Mouse (Mus musculus) right cerebral cortex, adult 18-20 months (tissue): ENCODE measurements at regions not wholly inside any gene's neighbourhood (a gene's known extent, or its start where the extent isn't known, plus 50 kb on each side); places are given as distances from the start of the nearest gene placed in this dataset.

ENCODE experiments used
- DNase-seq: peaks from one replicate; pipeline ENCODE4 v3.0.0; 2022; ENCODE audit warnings: mixed read lengths

- DNase-seq = no peak
These were observed 1006.2 kb upstream of the Cdh20 start for GRCm38 (mm10) chr1:103762044-103762663.

- no peak for DNase-seq
These were observed 1005.6 kb upstream of the Cdh20 start for GRCm38 (mm10) chr1:103762745-103763144.

GRCm38 (mm10) chr1:103767315-103767714 is 1001.0 kb upstream of the Cdh20 start:
- DNase-seq = peak; percentile 22

- no peak for DNase-seq
These were observed 983.6 kb upstream of the Cdh20 start for GRCm38 (mm10) chr1:103784692-103785091.

GRCm38 (mm10) chr1:103796337-103796736 is 972.0 kb upstream of the Cdh20 start:
- DNase-seq = no peak

- DNase-seq = peak; percentile 19
These were observed 969.0 kb upstream of the Cdh20 start for GRCm38 (mm10) chr1:103799343-103799742.

- DNase-seq = no peak
These were observed 950.4 kb upstream of the Cdh20 start for GRCm38 (mm10) chr1:103817946-103818345.
